Mouse (Mus musculus) ES-E14 (cell line): ENCODE data around the gene Ubap2l. TPM values are rescaled to one million over a fixed set of nuclear protein-coding genes. Genes with fewer than 3 reads are reported as not detected.

Source experiments
- DNase-seq: peaks from one replicate; pipeline ENCODE4 v3.0.0-alpha.2; 2013; ENCODE audit warnings: low read depth, low spot score
- H3K27ac ChIP-seq: 2 replicates; pipeline ENCODE4 v1.5.1; 2012; ENCODE audit warnings: low read depth, mild to moderate bottlenecking, low read length, moderate library complexity, mixed read lengths; ENCODE audit not compliant: poor library complexity, insufficient read depth, severe bottlenecking
- H3K36me3 ChIP-seq: 2 replicates; pipeline ENCODE4 v1.6.1; 2012; ENCODE audit warnings: mild to moderate bottlenecking, low read length, moderate library complexity, mixed read lengths; ENCODE audit not compliant: control insufficient read depth, poor library complexity, insufficient read depth, severe bottlenecking
- H3K4me1 ChIP-seq, 2 experiments: fragments of 150-350 bp in 1 of 2; sonication (generic) in 1 of 2; 2 replicates each; pipeline ENCODE4 v1.6.1; 2012; ENCODE audit warnings: low read length in 2 of 2, mild to moderate bottlenecking in 1 of 2, mixed read lengths in 1 of 2; ENCODE audit not compliant: control insufficient read depth in 2 of 2, insufficient read depth in 2 of 2, poor library complexity in 1 of 2
- H3K4me3 ChIP-seq, 2 experiments: fragments of 150-350 bp in 1 of 2; sonication (generic) in 1 of 2; 2 replicates each; pipeline ENCODE4 v1.5.1; 2012; ENCODE audit warnings: low read length in 2 of 2, low read depth in 1 of 2, mild to moderate bottlenecking in 1 of 2, mixed read lengths in 1 of 2; ENCODE audit not compliant: insufficient read depth in 1 of 2, poor library complexity in 1 of 2, severe bottlenecking in 1 of 2
- H3K9ac ChIP-seq: 2 replicates; pipeline ENCODE4 v1.6.1; 2012; ENCODE audit warnings: low read depth, mild to moderate bottlenecking, low read length, mixed read lengths; ENCODE audit not compliant: poor library complexity, insufficient read depth, severe bottlenecking
- H3K9me3 ChIP-seq: fragments of 150-350 bp; sonication (generic); 2 replicates; pipeline ENCODE4 v1.6.1; 2012; ENCODE audit warnings: low read depth, mild to moderate bottlenecking, low read length; ENCODE audit not compliant: control insufficient read depth, insufficient read depth
- CHD2 ChIP-seq: IDR thresholded peaks from 2 replicates; pipeline ENCODE4 v1.6.1; 2014; ENCODE audit warnings: mild to moderate bottlenecking, low read depth, low read length, inconsistent platforms
- HCFC1 ChIP-seq: IDR thresholded peaks from 2 replicates; pipeline ENCODE4 v1.6.1; 2012; ENCODE audit warnings: low read length, inconsistent platforms, borderline replicate concordance; ENCODE audit not compliant: insufficient read depth
- MAFK ChIP-seq: IDR thresholded peaks from 2 replicates; pipeline ENCODE4 v1.6.1; 2014; ENCODE audit warnings: mild to moderate bottlenecking, low read depth, low read length, inconsistent platforms; ENCODE audit not compliant: insufficient read depth
- ZC3H11A ChIP-seq: IDR thresholded peaks from 2 replicates; pipeline ENCODE4 v1.6.1; 2012; ENCODE audit warnings: low read depth, mild to moderate bottlenecking, inconsistent platforms, low read length, borderline replicate concordance
- ZNF384 ChIP-seq: IDR thresholded peaks from 2 replicates; pipeline ENCODE4 v1.6.1; 2012; ENCODE audit warnings: low read depth, low read length, inconsistent platforms
- in situ Hi-C, 2 experiments: fragments of 600-800 bp; cut with MboI; formaldehyde crosslinking; loops; one replicate each; pipeline ENCODE4 v1.15.1; 2025; ENCODE audit warnings: low sequenced_read_pairs in 2 of 2, inconsistent platforms in 1 of 2; ENCODE audit not compliant: unreplicated experiment in 2 of 2
- total RNA-seq: library from RNA; depleted of rRNA; stranded (reverse); fragments of 300-350 nt; gene quantifications from 2 replicates; pipeline ENCODE4 v1.2.3, GENCODE M21; 2012

The Ubap2l gene
- total RNA-seq, 1 experiment = 109 TPM

DNA sequence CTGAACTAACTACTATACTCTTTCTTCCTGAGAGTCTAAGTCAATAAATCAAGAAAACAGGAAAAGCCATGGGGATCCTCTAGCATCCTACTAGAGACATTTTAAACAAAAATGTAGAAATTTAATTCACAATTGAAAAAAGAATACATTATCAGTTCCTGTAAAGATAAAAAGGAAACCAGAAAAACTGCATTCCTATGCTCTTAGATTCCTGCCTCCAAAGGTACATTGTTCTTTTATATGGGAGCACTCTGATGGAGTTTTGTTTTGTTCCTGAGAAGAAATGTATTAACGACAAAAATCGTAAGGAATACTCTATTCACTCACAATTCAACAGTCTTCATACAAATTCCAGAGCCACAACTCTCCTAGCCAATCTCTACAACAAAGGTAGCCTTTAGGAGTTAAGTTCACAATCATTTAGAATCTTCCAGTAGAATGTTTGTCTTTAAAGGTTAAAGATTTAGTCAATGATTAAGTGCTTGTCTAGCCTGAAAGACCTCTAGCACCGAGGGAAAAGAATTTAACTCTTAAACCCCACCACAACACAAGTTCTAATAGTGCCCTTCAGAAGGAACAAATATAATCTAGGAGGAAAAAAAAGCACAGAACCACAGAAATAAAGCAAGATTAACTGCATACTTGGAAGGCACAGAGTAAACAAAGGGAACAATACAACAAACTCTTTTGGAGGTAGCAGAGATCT, 48.2 kb downstream of the Ubap2l start:
- no peak overlapping the region for H3K27ac ChIP-seq
- no peaks in the 10 kb centered on the region for H3K4me1 ChIP-seq
- no peak overlapping the region for H3K4me3 ChIP-seq
- DNase-seq = no peak
- no peak for TF ChIP-seq HCFC1
- TF ChIP-seq CHD2 = no peak
- no peak for TF ChIP-seq MAFK
- TF ChIP-seq ZC3H11A = no peak
- no peak for TF ChIP-seq ZNF384
- H3K9me3 ChIP-seq = no peaks in the 10 kb centered on the region
- in situ Hi-C loops = no loop called here
- H3K36me3 ChIP-seq = peaks cover 27% of the 10 kb centered on the region
- no peak overlapping the region for H3K9ac ChIP-seq

DNA sequence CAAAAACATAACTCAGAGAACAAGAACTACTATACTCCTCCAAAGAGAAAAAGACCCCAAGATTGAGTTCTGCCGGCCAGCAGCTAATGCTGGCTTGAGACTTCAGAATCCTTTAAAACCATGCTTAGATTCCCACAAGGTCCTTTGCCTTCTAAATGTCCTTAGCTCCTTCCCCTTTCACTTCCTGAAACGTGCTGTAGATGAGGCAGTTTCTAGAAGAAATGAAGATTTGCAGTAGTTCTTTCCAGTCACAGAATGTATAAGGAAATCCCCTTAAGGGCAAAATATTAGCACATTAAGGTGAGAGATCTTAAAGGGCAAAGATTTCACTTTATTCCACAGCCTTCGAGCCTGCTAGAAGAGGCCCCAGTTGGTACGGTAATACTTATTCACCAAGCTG, 52.6 kb downstream of the Ubap2l start:
- Histone ChIP-seq H3K9me3 (no peaks in the 10 kb centered on the region), H3K4me3 (no peak overlapping the region), H3K4me1 (no peaks in the 10 kb centered on the region), H3K27ac (no peak overlapping the region), H3K36me3 (peaks cover 15% of the 10 kb centered on the region), H3K9ac (no peak overlapping the region)
- DNase-seq = no peak
- TF ChIP-seq MAFK (no peak), CHD2 (no peak), HCFC1 (no peak), ZC3H11A (no peak), ZNF384 (no peak)
- in situ Hi-C loops = no loop called here

DNA sequence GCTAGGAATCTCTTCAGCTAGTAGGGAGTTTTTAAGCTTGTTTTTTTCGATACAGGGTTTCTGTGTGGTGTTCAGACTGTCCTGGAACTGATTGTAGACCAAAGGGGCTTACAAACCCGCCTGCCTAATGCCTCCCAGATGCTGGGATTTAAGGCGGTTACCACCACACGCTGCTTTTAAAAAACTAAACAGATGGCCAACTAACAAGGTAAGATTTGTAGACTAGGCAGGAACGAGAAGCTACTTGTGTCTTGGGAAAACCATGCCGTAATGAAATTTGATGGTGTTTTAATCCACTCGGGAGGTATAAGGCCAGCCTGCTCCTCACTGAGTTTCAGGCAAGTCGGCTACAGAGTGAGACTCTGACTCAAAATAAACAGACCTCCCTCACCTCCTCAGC, 53.3 kb downstream of the Ubap2l start:
- Histone ChIP-seq H3K9ac (peak overlapping the region; percentile 83), H3K9me3 (no peaks in the 10 kb centered on the region), H3K27ac (peak overlapping the region; percentile 76; the same call in 1 of the 2 replicates), H3K36me3 (peaks cover 20% of the 10 kb centered on the region), H3K4me3 (peak overlapping the region; percentile 81 to 88), H3K4me1 (no peaks in the 10 kb centered on the region)
- TF ChIP-seq ZC3H11A = no peak
- no peak for TF ChIP-seq CHD2
- TF ChIP-seq ZNF384 = no peak
- TF ChIP-seq MAFK = no peak
- TF ChIP-seq HCFC1 = no peak
- in situ Hi-C loops = no loop called here
- no peak for DNase-seq

DNA sequence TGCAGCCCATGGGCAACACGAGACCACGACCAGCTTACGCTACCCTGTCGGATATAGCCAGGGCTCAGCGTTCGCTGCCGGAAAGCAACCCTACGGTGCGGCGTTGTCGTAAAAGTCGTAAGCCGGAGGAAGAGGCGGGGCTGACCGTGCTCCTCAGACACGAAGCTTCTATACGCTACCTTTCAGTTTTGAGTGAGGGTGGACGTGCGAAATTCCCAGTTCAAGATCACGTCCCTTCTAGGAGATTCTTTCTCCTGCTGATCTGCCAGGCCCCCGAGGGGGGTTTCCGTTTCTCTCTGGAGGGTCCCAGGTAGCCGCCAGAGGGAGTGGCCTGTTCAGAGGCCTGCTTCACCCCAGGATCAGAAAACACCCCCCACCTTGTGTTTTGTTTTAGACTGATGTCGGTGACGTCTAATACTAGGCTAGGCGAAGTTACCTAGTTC, 53.8 kb downstream of the Ubap2l start, which contains the start of gene Hax1:
Gene Hax1, minus strand, starts transcription at position 169 of the 443 bp plus-strand sequence.
- Histone ChIP-seq H3K4me3 (peak within 1 kb of the TSS; percentile 81 to 88), H3K4me1 (no peaks in the 10 kb centered on the region), H3K9ac (peak within 1 kb of the TSS; percentile 87), H3K36me3 (peaks cover 20% of the 10 kb centered on the region), H3K27ac (peak within 1 kb of the TSS; percentile 76), H3K9me3 (no peaks in the 10 kb centered on the region)
- peak; percentile 89 for DNase-seq
- TF ChIP-seq CHD2 (no peak; the same call in 1 of the 2 replicates), HCFC1 (peak; percentile 63; the same call in 1 of the 2 replicates)
- in situ Hi-C loops = no loop called here
